Mouse (Mus musculus) intestine, embryonic 16.5 days (tissue): ENCODE data around the gene Tmod4. TPM values are rescaled to one million over a fixed set of nuclear protein-coding genes. Genes with fewer than 3 reads are reported as not detected.
A peak's percentile ranks its signal among the peaks of the same experiment; 100 is the strongest.
"Not testable (repeated sequence)": the region's sequence is repeated elsewhere in the genome, so short reads cannot be mapped to it uniquely, and the experiment has no call there.

ENCODE experiments used
- ATAC-seq: fragments of 200-750 bp; cut with Nextera tagmentation; 2 replicates; pipeline ENCODE4 v1.8.0; 2017; ENCODE audit warnings: moderate TSS enrichment, moderate library complexity
- H3K27ac ChIP-seq: fragments of 300-500 bp; sonication (generic); 2 replicates; pipeline ENCODE4 v1.5.1; 2014; ENCODE audit warnings: mild to moderate bottlenecking, low read length
- H3K27me3 ChIP-seq: fragments of 300-500 bp; sonication (generic); replicated peaks from 2 replicates; pipeline ENCODE4 v1.6.1; 2014; ENCODE audit warnings: low read length, control low read depth, mixed read lengths; ENCODE audit not compliant: control insufficient read depth, insufficient read depth
- H3K36me3 ChIP-seq: fragments of 300-500 bp; sonication (generic); 2 replicates; pipeline ENCODE4 v1.6.1; 2014; ENCODE audit warnings: low read length, control low read depth; ENCODE audit not compliant: control insufficient read depth, insufficient read depth
- H3K4me1 ChIP-seq: fragments of 300-500 bp; sonication (generic); 2 replicates; pipeline ENCODE4 v1.6.1; 2014; ENCODE audit warnings: low read length, control low read depth, mixed read lengths; ENCODE audit not compliant: control insufficient read depth, insufficient read depth
- H3K4me2 ChIP-seq: fragments of 300-500 bp; sonication (generic); 2 replicates; pipeline ENCODE4 v1.6.1; 2014; ENCODE audit warnings: low read depth, low read length, control low read depth
- H3K4me3 ChIP-seq: fragments of 300-500 bp; sonication (generic); 2 replicates; pipeline ENCODE4 v1.5.1; 2014; ENCODE audit warnings: mild to moderate bottlenecking, low read length
- H3K9ac ChIP-seq: fragments of 300-500 bp; sonication (generic); 2 replicates; pipeline ENCODE4 v1.6.1; 2014; ENCODE audit warnings: low read depth, low read length
- H3K9me3 ChIP-seq: fragments of 300-500 bp; sonication (generic); 2 replicates; pipeline ENCODE4 v1.6.1; 2016; ENCODE audit warnings: low read length, control low read depth; ENCODE audit not compliant: control insufficient read depth
- WGBS: fragments of 180-500 bp; shearing (Covaris S2); extraction: QIAGEN DNeasy Blood & Tissue Kit; methylation state at CpG from one replicate; pipeline ENCODE4 v1.1.7; 2014; 5-methylcytosine and 5-hydroxymethylcytosine counted together
- polyA plus RNA-seq: library from polyadenylated mRNA; unstranded; fragments of >200 nt; fragmentation: Nextera tagmentation; extraction: Ambion mirVana; gene quantifications from 2 replicates; pipeline ENCODE4 v1.2.1, GENCODE M21; 2015

Tmod4 gene
- polyA plus RNA-seq, 1 experiment from 2014 or later: 1.2 TPM

DNA sequence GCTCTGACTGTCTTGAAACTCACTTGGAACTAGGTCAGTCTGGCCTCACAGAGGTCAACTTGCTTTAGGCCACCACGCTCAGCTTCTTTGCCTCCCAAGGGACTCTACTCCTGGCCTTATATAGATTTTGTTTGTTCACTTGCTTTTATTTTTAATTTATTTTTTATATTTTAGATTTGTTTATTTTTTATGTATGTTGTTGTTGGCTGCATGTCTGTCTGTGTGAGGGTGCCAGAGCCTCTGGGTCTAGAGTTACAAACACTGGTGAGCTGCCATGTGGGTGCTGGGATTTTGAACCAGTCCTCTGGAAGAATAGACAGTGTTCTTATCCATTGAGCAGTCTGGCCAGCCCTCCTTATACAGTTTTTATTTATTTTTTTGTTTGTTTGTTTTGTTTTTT is 11.5 kb upstream of the Tmod4 start:
- 97% methylated on average over 1 of the region's 1 CpGs for WGBS
- no peak overlapping the region for H3K4me2 ChIP-seq

DNA sequence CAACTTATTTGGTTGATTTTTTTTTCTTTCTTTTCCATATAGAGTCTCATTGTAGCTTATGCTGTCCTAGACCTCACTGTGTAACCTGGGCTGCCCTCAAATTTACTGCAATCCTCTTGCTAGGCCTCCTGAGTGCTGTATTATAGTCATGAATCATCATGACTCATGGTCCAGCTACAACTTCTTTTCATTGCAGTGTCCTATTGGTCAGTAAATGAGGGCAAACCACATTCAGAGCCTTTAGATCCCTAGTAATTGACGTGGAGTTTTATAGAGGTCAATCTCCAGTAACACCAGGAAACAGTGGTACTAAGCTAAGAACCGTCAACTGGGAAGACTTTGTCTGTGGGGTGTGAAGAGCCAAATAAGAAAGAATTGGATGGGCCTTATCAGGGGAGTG is 6.5 kb upstream of the Tmod4 start:
- Histone ChIP-seq H3K9ac (no peak overlapping the region), H3K4me2 (no peak overlapping the region), H3K4me1 (peaks cover 1% of the 10 kb centered on the region; the same call in 1 of the 2 replicates), H3K27me3 (no peaks in the 10 kb centered on the region), H3K36me3 (peaks cover 30% of the 10 kb centered on the region), H3K27ac (no peak overlapping the region), H3K9me3 (no peaks in the 10 kb centered on the region), H3K4me3 (no peak overlapping the region)
- WGBS: 80% methylated on average over 2 of the region's 2 CpGs
- no peak for ATAC-seq

More for the DNA sequence above, 11.5 kb upstream of the Tmod4 start:
- no peak overlapping the region for H3K4me3 ChIP-seq
- H3K4me1 ChIP-seq: peaks cover 9% of the 10 kb centered on the region
- ATAC-seq: no peak
- no peaks in the 10 kb centered on the region for H3K36me3 ChIP-seq
- H3K27ac ChIP-seq: no peak overlapping the region
- H3K9ac ChIP-seq: peak overlapping the region; percentile 37; the same call in 1 of the 2 replicates
- H3K9me3 ChIP-seq: no peaks in the 10 kb centered on the region
- H3K27me3 ChIP-seq: no peaks in the 10 kb centered on the region

DNA sequence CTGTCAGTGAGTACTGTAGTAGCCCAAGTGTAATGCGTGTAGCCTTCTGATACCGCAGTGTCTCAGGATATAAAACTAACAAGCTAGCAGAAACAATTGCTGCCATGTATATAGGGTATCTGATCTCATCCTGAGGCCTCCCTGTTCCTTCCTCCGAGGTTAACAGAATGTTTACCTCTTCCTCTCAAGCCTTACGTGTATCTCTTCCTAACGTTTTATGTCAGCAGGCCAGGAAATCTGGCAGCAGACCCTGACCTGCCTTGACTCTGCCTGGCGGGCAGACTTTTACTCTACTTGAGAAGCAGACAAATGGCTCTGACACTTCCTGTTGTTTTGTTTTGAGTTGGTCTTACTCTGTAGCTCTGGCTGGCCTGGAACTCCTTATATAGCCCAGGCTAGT is 2.7 kb upstream of the Tmod4 start:
- Histone ChIP-seq H3K4me3 (no peak overlapping the region), H3K9me3 (no peaks in the 10 kb centered on the region), H3K4me1 (peaks cover 5% of the 10 kb centered on the region), H3K4me2 (no peak overlapping the region), H3K36me3 (peaks cover 30% of the 10 kb centered on the region), H3K27me3 (no peaks in the 10 kb centered on the region), H3K27ac (no peak overlapping the region; the same call in 1 of the 2 replicates), H3K9ac (no peak overlapping the region)
- ATAC-seq: no peak
- WGBS: 64% methylated on average over 6 of the region's 6 CpGs

DNA sequence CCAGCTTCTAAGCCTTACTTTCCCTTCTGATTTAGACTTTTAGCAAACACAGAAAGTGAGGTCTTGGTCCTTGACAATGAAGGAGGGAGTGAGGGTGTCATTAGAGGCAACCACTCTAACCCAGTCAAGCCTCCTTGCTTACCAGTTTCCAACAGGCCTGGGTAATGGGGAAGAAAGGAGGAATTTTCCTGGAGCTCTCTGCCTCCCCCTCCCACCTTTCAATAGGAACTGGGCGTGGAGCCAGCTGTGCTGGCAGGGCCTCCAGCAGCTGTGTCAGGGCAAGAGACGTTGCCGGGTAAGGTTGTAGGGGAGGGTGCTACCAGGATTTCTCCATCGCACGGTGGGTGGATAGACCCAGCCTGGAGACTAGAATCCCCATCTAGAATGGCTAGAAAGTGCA is 696 bp downstream of the Tmod4 start:
- no peak overlapping the region for H3K4me2 ChIP-seq
- WGBS: 22% methylated on average over 5 of the region's 5 CpGs
- peak; percentile 20; the same call in 1 of the 2 replicates for ATAC-seq

DNA sequence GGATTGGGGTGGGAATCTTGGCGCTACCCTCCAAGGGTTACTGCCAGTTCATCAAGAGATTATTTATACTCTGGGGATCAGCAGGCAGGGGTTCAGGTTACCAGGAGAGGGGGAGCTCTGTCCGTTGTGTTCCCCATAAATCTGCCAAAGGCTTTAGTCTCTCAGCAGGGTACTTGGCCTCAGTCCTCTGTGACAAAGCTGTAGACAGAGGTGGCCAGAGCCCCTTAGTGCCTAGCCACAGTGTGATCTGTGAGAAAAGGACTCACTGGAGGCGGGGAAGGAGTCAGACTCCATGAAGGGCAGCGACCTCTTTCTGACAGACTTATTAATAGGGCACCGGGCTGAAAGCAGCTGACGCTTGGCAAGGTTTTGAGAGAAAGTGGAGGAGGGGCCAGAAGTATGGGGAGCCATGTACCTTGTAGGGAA is 5.0 kb downstream of the Tmod4 start:
- Histone ChIP-seq H3K4me1 (peaks cover 10% of the 10 kb centered on the region), H3K27me3 (no peaks in the 10 kb centered on the region), H3K4me3 (no peak overlapping the region), H3K4me2 (no peak overlapping the region), H3K36me3 (0 out of 2 replicates have a peak, but pooled peaks cover 4% of the 10 kb centered on the region), H3K27ac (no peak overlapping the region), H3K9me3 (no peaks in the 10 kb centered on the region), H3K9ac (no peak overlapping the region)
- WGBS: 50% methylated on average over 6 of the region's 6 CpGs
- ATAC-seq: no peak

More for the DNA sequence above, 696 bp downstream of the Tmod4 start:
- peaks cover 20% of the 10 kb centered on the region for H3K36me3 ChIP-seq
- H3K4me1 ChIP-seq: peaks cover 5% of the 10 kb centered on the region
- no peaks in the 10 kb centered on the region for H3K27me3 ChIP-seq
- H3K9ac ChIP-seq: no peak overlapping the region
- H3K9me3 ChIP-seq: no peaks in the 10 kb centered on the region
- no peak overlapping the region for H3K27ac ChIP-seq
- no peak overlapping the region for H3K4me3 ChIP-seq

DNA sequence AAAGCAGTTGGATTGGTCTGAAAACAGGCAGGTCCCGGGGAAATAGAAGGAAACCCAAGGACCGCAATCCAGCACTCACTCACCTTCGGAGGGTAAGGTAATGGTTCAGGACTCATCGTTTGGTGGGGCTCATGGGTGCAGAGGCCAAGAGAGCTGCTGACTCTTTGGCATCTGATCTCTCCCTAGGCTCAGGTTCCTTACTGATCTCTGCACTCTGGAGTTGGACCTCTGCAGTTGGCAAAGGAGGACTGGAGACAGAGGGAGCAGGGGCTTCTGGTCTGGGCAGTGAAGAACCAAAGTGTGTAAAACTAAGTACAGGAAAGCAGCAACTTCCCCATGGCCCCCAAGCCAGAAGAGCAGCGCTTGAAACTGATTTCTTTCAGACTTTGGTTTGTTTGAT is 5.8 kb downstream of the Tmod4 start:
- H3K36me3 ChIP-seq: 0 out of 2 replicates have a peak, but pooled peaks cover 4% of the 10 kb centered on the region
- no peak overlapping the region for H3K4me2 ChIP-seq
- no peak overlapping the region for H3K4me3 ChIP-seq
- no peak overlapping the region for H3K9ac ChIP-seq
- 79% methylated on average over 5 of the region's 5 CpGs for WGBS
- no peaks in the 10 kb centered on the region for H3K27me3 ChIP-seq
- no peak for ATAC-seq
- peaks cover 9% of the 10 kb centered on the region for H3K4me1 ChIP-seq
- no peak overlapping the region for H3K27ac ChIP-seq
- no peaks in the 10 kb centered on the region for H3K9me3 ChIP-seq

DNA sequence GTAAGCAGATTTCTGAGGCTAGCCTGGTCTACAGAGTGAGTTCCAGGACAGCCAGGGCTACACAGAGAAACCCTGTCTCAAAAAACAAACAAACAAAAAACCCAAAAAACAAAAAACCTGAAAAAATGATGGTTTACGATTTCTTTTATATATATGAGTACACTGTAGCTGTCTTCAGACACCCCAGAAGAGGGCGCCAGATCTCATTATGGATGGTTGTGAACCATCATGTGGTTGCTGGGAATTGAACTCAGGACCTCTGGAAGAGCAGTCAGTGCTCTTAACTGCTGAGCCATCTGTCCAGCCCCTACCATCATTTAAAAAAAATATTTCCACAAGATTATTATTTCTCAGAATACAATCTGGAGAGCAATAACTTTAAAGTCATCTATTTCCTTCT is 8.1 kb downstream of the Tmod4 start:
- not testable (repeated sequence) for H3K36me3 ChIP-seq, H3K9ac ChIP-seq, H3K4me3 ChIP-seq, H3K27me3 ChIP-seq, H3K9me3 ChIP-seq, H3K27ac ChIP-seq, ATAC-seq, H3K4me2 ChIP-seq
- H3K4me1 ChIP-seq: peaks cover 10% of the 10 kb centered on the region
- 86% methylated on average over 2 of the region's 2 CpGs for WGBS

DNA sequence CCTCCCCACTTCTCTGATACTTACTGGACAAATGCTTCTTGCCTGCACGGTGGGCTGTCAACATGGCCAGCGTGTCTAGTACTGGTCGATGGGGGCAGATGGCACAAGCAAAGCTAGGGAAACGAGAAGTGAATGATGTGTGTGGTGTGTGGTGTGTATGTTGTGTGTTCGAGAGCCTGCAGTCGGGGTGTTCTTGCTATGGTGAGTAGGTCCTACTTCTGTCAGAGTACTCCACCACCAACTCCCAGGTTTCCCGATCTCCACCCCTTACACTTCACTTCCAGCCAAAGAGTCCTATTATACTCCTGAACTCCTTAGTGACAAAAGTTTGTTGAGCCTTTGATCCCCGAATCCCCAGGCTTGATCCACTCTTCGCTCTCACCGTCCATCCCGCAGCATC is 8.9 kb downstream of the Tmod4 start:
- Histone ChIP-seq H3K27ac (0 out of 2 replicates have a peak overlapping the region, but pooled peaks have one; percentile 49), H3K9ac (peak overlapping the region; percentile 78), H3K4me2 (peak overlapping the region; percentile 93), H3K4me3 (peak overlapping the region; percentile 78), H3K36me3 (0 out of 2 replicates have a peak, but pooled peaks cover 4% of the 10 kb centered on the region), H3K27me3 (no peaks in the 10 kb centered on the region), H3K9me3 (no peaks in the 10 kb centered on the region), H3K4me1 (peaks cover 10% of the 10 kb centered on the region)
- peak; percentile 9; the same call in 1 of the 2 replicates for ATAC-seq
- WGBS: 53% methylated on average over 11 of the region's 11 CpGs

DNA sequence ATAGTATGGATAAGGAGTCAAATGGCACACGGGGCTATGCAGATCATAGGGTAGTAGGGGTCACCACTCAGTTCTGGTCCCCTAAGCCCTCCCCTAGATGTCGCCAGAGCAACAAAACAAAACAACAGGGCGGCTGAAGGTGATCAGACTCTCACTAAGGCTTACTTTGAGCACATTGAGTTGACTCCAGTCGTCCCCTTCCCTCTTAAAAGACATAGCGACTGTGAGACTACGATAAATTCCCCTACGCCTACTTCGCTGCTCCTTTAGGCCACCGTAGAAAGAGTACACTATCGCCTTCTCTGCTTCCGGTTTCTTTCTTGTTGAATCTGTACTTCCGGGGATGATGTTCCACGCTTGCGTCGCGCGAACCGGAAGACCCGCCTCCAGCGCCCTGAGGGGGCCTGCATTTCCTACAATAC is 9.4 kb downstream of the Tmod4 start, which contains the start of the genes Scnm1 and Lysmd1:
TSS of gene Scnm1 (minus strand) at position 332 of the 422 bp plus-strand sequence.
TSS of gene Lysmd1 (plus strand) at position 409 of the 422 bp plus-strand sequence.
- Histone ChIP-seq H3K4me3 (peak within 1 kb of the TSS; percentile 78), H3K27me3 (no peaks in the 10 kb centered on the region), H3K9me3 (no peaks in the 10 kb centered on the region), H3K4me2 (peak within 1 kb of the TSS; percentile 93), H3K36me3 (0 out of 2 replicates have a peak, but pooled peaks cover 4% of the 10 kb centered on the region), H3K9ac (peak within 1 kb of the TSS; percentile 78), H3K4me1 (peaks cover 10% of the 10 kb centered on the region), H3K27ac (peak within 1 kb of the TSS; percentile 49; the same call in 1 of the 2 replicates)
- under 1% methylated on average over 20 of the region's 20 CpGs for WGBS
- ATAC-seq: peak; percentile 93

DNA sequence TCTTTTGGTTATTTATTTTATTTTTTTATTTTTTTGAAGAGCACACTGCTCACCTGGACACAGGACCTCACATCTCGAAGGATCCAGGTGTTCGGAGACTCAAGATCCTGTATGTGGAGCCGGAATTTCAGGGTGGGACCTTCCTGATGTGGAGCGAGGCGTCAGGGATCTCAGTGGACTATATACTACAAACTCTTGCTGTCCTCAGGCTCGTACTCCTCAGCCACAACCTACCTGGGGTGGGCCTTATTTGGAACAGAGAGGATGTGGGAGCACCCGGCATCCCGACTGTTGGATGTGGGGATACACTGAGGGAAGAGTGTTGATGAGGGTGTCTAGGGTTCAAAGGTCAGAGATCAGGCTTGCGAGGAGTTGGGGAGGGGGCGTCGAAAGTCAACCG is 9.9 kb downstream of the Tmod4 start:
- H3K4me3 ChIP-seq: peak overlapping the region; percentile 78; the same call in 1 of the 2 replicates
- H3K9ac ChIP-seq, H3K27me3 ChIP-seq, H3K9me3 ChIP-seq, H3K4me2 ChIP-seq, H3K36me3 ChIP-seq, H3K27ac ChIP-seq: not testable (repeated sequence)
- peaks cover 10% of the 10 kb centered on the region for H3K4me1 ChIP-seq
- ATAC-seq: peak; percentile 45
- no CpG with 5 or more reads among the region's 12 CpGs for WGBS
